Mouse (Mus musculus) midbrain, embryonic 15.5 days (tissue): ENCODE measurements around the gene Adgrd1. TPM values are rescaled to one million over a fixed set of nuclear protein-coding genes. Genes with fewer than 3 reads are reported as not detected.

Source experiments
- ATAC-seq: fragments of 200-750 bp; cut with Nextera tagmentation; replicated peaks from 2 replicates; pipeline ENCODE4 v1.8.0; 2017; ENCODE audit warnings: moderate TSS enrichment
- H3K27ac ChIP-seq: fragments of 300-500 bp; sonication (generic); 2 replicates; pipeline ENCODE4 v1.5.1; 2015; ENCODE audit warnings: mild to moderate bottlenecking, inconsistent platforms
- H3K27me3 ChIP-seq: fragments of 300-500 bp; sonication (generic); replicated peaks from 2 replicates; pipeline ENCODE4 v1.6.1; 2015; ENCODE audit warnings: inconsistent platforms
- H3K36me3 ChIP-seq: fragments of 300-500 bp; sonication (generic); replicated peaks from 2 replicates; pipeline ENCODE4 v1.6.1; 2015; ENCODE audit warnings: inconsistent platforms
- H3K4me1 ChIP-seq: fragments of 300-500 bp; sonication (generic); 2 replicates; pipeline ENCODE4 v1.6.1; 2015; ENCODE audit warnings: inconsistent platforms
- H3K4me2 ChIP-seq: fragments of 300-500 bp; sonication (generic); 2 replicates; pipeline ENCODE4 v1.6.1; 2015; ENCODE audit warnings: inconsistent platforms, mild to moderate bottlenecking, moderate library complexity
- H3K4me3 ChIP-seq: fragments of 300-500 bp; sonication (generic); 2 replicates; pipeline ENCODE4 v1.5.1; 2015; ENCODE audit warnings: mild to moderate bottlenecking, inconsistent platforms
- H3K9ac ChIP-seq: fragments of 300-500 bp; sonication (generic); 2 replicates; pipeline ENCODE4 v1.6.1; 2015; ENCODE audit warnings: mild to moderate bottlenecking, inconsistent platforms
- H3K9me3 ChIP-seq: fragments of 300-500 bp; sonication (generic); 2 replicates; pipeline ENCODE4 v1.6.1; 2016; ENCODE audit warnings: inconsistent platforms
- WGBS: fragments of 180-500 bp; shearing (Covaris S2); methylation state at CpG from one replicate; pipeline ENCODE4 v1.1.7; 2015; ENCODE audit warnings: mixed read lengths; 5-methylcytosine and 5-hydroxymethylcytosine counted together
- polyA plus RNA-seq: library from polyadenylated mRNA; unstranded; fragments of >200 nt; fragmentation: Nextera tagmentation; extraction: Ambion mirVana; gene quantifications from 2 replicates; pipeline ENCODE4 v1.2.1, GENCODE M21; 2015

Gene Adgrd1
- polyA plus RNA-seq, 1 experiment from 2014 or later, result 0.18 TPM

DNA sequence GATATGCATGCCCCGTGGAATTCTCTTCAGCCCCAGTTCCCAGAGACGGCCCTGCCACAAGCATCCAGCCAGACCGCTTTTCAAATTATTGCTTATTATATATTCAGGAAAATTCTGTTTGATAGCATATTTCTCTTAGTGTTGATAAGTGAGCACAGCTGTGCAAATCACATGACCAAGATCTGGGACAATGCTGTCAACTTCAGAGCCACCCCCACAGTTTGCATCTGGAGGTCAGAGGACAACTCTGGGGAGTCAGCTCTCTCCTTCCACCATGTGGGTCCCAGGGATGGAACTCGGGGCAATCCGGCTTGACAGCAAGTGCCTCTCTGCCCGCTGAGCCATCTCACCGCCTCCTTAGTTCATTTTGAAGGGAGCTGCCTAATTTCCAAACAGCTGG, 69.0 kb downstream of the Adgrd1 start:
- no peak for ATAC-seq
- no peaks in the 10 kb centered on the region for H3K9me3 ChIP-seq
- H3K27ac ChIP-seq, result no peak overlapping the region
- 75% methylated on average over 7 of the region's 7 CpGs for WGBS
- no peak overlapping the region for H3K4me3 ChIP-seq
- H3K4me2 ChIP-seq, result no peak overlapping the region
- no peak overlapping the region for H3K9ac ChIP-seq
- no peaks in the 10 kb centered on the region for H3K27me3 ChIP-seq
- H3K4me1 ChIP-seq, result no peaks in the 10 kb centered on the region
- H3K36me3 ChIP-seq, result no peaks in the 10 kb centered on the region

GRCm38 (mm10) chr5:129169090-129169489, 72.5 kb downstream of the Adgrd1 start:
- WGBS, result 64% methylated on average over 5 of the region's 5 CpGs
- no peak for ATAC-seq

GRCm38 (mm10) chr5:129169567-129169966, 73.0 kb downstream of the Adgrd1 start:
- ATAC-seq, result no peak
- H3K27ac ChIP-seq, result no peak overlapping the region
- no peak overlapping the region for H3K4me2 ChIP-seq

More at GRCm38 (mm10) chr5:129169090-129169489, 72.5 kb downstream of the Adgrd1 start:
- no peaks in the 10 kb centered on the region for H3K9me3 ChIP-seq
- H3K4me1 ChIP-seq, result no peaks in the 10 kb centered on the region
- no peaks in the 10 kb centered on the region for H3K36me3 ChIP-seq
- H3K4me2 ChIP-seq, result no peak overlapping the region
- no peak overlapping the region for H3K4me3 ChIP-seq
- no peak overlapping the region for H3K27ac ChIP-seq
- no peak overlapping the region for H3K9ac ChIP-seq
- H3K27me3 ChIP-seq, result no peaks in the 10 kb centered on the region

GRCm38 (mm10) chr5:129172533-129172932, 76.0 kb downstream of the Adgrd1 start:
- ATAC-seq, result no peak
- H3K9me3 ChIP-seq, result no peaks in the 10 kb centered on the region
- no peaks in the 10 kb centered on the region for H3K36me3 ChIP-seq
- no peaks in the 10 kb centered on the region for H3K27me3 ChIP-seq
- no peak overlapping the region for H3K9ac ChIP-seq
- no peak overlapping the region for H3K4me2 ChIP-seq
- H3K4me1 ChIP-seq, result no peaks in the 10 kb centered on the region
- no peak overlapping the region for H3K4me3 ChIP-seq
- WGBS, result 88% methylated on average over 6 of the region's 6 CpGs
- no peak overlapping the region for H3K27ac ChIP-seq

More at GRCm38 (mm10) chr5:129169567-129169966, 73.0 kb downstream of the Adgrd1 start:
- Histone ChIP-seq H3K9ac (no peak overlapping the region), H3K4me3 (no peak overlapping the region), H3K36me3 (no peaks in the 10 kb centered on the region), H3K9me3 (no peaks in the 10 kb centered on the region), H3K4me1 (no peaks in the 10 kb centered on the region), H3K27me3 (no peaks in the 10 kb centered on the region)
- WGBS, result 8% methylated on average over 4 of the region's 4 CpGs

GRCm38 (mm10) chr5:129175925-129176324, 79.4 kb downstream of the Adgrd1 start:
- Histone ChIP-seq H3K27me3 (no peaks in the 10 kb centered on the region), H3K4me1 (no peaks in the 10 kb centered on the region), H3K27ac (no peak overlapping the region), H3K9me3 (no peaks in the 10 kb centered on the region), H3K4me3 (no peak overlapping the region), H3K9ac (no peak overlapping the region), H3K36me3 (no peaks in the 10 kb centered on the region), H3K4me2 (no peak overlapping the region)
- ATAC-seq, result no peak
- 30% methylated on average over 3 of the region's 3 CpGs for WGBS

DNA sequence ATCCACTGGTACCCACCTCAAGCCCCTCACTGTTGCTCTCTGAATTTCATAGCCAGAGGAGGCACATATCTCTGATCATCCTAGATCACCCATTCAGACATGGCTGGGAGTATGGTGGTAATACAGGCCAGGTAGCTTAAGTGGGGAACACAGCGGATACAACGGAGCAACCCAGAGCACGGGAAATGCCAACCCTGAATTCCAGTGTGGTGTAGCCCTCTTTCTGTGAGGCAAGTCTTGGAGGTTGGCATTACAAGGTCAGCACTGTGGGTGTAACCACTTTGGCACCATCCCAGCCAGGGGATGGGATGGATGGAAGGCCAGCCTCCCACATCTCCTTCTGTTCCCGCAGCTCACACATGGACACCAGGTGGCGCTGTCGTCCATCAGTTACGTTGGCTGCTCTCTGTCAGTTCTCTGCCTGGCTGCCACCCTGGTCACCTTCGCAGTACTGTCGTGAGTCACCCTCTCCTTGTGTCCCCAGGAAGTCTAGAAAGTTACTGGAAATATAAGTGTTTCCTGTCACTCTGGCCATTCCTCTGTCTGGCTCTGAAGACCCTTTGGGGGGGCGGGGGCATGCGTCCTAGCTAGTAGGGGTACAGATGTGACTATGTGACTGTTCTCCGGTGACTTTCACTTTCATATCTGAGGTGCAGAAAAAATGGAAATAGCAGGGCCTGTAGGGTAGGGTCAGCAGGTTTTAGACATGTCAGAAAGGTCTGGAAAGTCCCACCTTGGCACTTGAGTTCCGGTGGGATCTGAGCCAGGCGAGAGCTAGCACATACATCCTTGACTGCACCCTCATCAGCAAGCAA, 81.4 kb downstream of the Adgrd1 start:
- Histone ChIP-seq H3K9ac (no peak overlapping the region), H3K36me3 (no peaks in the 10 kb centered on the region), H3K27ac (no peak overlapping the region), H3K4me2 (no peak overlapping the region), H3K4me1 (peaks cover 5% of the 10 kb centered on the region), H3K4me3 (no peak overlapping the region), H3K27me3 (no peaks in the 10 kb centered on the region), H3K9me3 (no peaks in the 10 kb centered on the region)
- peak; percentile 50; the same call in 1 of the 2 replicates for ATAC-seq
- 50% methylated on average over 14 of the region's 14 CpGs for WGBS

DNA sequence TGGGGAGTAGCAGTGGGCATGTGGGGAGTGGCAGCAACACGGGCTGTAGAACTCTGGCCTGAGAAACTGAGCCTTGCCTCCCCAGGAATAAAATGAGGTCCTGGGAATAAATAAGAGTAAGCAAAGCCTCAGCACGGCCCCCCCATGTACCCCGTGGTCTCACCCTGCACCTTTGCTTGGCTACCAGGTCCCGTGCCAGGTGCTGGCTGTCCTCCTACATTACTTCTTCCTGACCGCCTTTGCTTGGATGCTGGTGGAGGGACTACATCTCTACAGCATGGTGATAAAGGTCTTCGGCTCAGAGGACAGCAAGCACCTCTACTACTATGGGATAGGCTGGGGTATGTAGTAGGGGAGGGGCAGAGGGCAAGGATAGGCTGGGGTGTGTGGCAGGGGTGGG, 82.8 kb downstream of the Adgrd1 start:
- Histone ChIP-seq H3K4me2 (no peak overlapping the region), H3K4me1 (peaks cover 10% of the 10 kb centered on the region), H3K9me3 (no peaks in the 10 kb centered on the region), H3K27me3 (no peaks in the 10 kb centered on the region), H3K9ac (no peak overlapping the region), H3K27ac (no peak overlapping the region), H3K4me3 (no peak overlapping the region), H3K36me3 (no peaks in the 10 kb centered on the region)
- 96% methylated on average over 6 of the region's 6 CpGs for WGBS
- ATAC-seq, result no peak

GRCm38 (mm10) chr5:129179995-129180714, 83.6 kb downstream of the Adgrd1 start:
- Histone ChIP-seq H3K4me3 (no peak overlapping the region), H3K27ac (no peak overlapping the region), H3K36me3 (no peaks in the 10 kb centered on the region), H3K9me3 (no peaks in the 10 kb centered on the region), H3K4me1 (peaks cover 10% of the 10 kb centered on the region), H3K27me3 (no peaks in the 10 kb centered on the region), H3K4me2 (no peak overlapping the region), H3K9ac (no peak overlapping the region)
- WGBS, result 83% methylated on average over 17 of the region's 17 CpGs
- ATAC-seq, result no peak

DNA sequence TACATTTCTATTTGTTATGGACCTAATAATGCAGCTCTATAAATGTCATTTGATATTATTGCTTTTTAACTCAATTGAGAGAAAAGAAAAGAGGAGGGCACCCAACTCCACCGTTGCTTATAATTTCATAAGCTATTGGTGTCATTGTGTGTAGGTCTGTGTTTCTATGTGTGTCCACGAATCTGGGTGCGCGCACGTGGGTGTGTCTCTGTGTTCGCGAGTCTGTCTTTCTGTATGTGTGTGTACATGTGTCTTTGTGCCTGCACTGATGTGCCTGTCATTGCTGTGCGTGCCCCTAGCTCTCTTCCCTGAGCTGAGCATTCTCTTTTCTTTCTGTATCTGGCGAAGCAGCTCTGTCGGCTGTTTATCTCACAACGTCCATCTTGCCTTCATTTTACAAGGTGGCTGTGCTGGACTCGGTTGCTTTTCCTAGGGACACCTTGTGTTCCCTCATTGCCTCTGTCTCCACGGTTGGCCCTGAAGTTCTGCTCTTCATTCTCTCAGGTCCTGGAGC, 84.2 kb downstream of the Adgrd1 start:
- Histone ChIP-seq H3K4me1 (peaks cover 10% of the 10 kb centered on the region), H3K9me3 (no peaks in the 10 kb centered on the region), H3K27ac (no peak overlapping the region), H3K4me2 (no peak overlapping the region), H3K9ac (no peak overlapping the region), H3K4me3 (no peak overlapping the region), H3K27me3 (no peaks in the 10 kb centered on the region), H3K36me3 (no peaks in the 10 kb centered on the region)
- WGBS, result 84% methylated on average over 13 of the region's 13 CpGs
- ATAC-seq, result no peak

DNA sequence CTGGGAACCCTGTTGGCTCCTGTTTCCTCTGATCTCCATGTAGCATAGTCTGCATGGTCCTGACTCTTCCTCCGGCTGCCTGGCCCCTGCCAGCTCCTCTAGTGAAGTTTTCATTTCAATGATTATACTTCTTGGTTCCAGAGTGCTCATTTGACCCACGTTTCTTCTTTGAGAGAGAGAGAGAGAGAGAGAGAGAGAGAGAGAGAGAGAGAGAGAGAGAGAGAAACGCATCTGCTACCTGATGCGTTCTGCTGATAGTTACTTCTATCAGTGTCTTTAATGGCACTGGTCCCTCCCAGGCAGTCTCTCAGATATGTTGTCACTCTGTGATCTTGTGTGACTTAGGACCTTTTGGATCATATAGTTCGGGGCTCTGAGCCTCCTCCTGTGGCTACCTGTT, 84.9 kb downstream of the Adgrd1 start:
- Histone ChIP-seq H3K9ac (no peak overlapping the region), H3K27ac (no peak overlapping the region), H3K27me3 (no peaks in the 10 kb centered on the region), H3K4me2 (no peak overlapping the region), H3K36me3 (no peaks in the 10 kb centered on the region), H3K4me3 (no peak overlapping the region), H3K9me3 (no peaks in the 10 kb centered on the region), H3K4me1 (peaks cover 10% of the 10 kb centered on the region)
- no peak for ATAC-seq
- WGBS, result 67% methylated on average over 5 of the region's 5 CpGs

DNA sequence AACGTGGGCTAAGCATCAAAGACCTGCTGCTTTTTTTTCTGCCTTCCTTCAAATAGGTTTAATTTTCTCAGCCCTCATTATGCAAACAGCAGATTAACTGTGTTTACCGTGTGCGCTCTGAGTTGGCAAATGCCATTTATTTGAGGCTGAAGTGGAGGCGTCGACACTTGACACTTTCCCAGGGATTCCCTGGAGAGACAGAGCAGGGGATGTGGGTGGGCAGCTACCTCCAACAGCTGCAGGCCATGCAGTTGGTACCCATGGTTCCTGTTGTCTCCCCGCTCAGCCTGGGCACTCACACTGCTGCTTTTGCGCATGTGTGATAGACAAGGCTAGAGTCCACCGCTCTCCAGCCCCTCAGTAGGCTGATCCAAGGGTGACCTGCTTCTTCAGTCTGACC, 86.0 kb downstream of the Adgrd1 start:
- H3K9me3 ChIP-seq, result no peaks in the 10 kb centered on the region
- no peak overlapping the region for H3K9ac ChIP-seq

GRCm38 (mm10) chr5:129186260-129186659, 89.7 kb downstream of the Adgrd1 start:
- 19% methylated on average over 2 of the region's 2 CpGs for WGBS
- Histone ChIP-seq H3K4me3 (no peak overlapping the region), H3K9me3 (no peaks in the 10 kb centered on the region), H3K4me2 (no peak overlapping the region), H3K4me1 (peaks cover 17% of the 10 kb centered on the region), H3K36me3 (no peaks in the 10 kb centered on the region), H3K27ac (no peak overlapping the region), H3K27me3 (no peaks in the 10 kb centered on the region), H3K9ac (no peak overlapping the region)
- no peak for ATAC-seq

More for the DNA sequence above, 86.0 kb downstream of the Adgrd1 start:
- Histone ChIP-seq H3K4me2 (no peak overlapping the region), H3K4me1 (peaks cover 10% of the 10 kb centered on the region), H3K36me3 (no peaks in the 10 kb centered on the region), H3K27ac (no peak overlapping the region), H3K27me3 (no peaks in the 10 kb centered on the region), H3K4me3 (no peak overlapping the region)
- WGBS, result 43% methylated on average over 8 of the region's 8 CpGs
- ATAC-seq, result no peak
